Mouse (Mus musculus): ENCODE data around the gene Clybl.

Gene Clybl

DNA sequence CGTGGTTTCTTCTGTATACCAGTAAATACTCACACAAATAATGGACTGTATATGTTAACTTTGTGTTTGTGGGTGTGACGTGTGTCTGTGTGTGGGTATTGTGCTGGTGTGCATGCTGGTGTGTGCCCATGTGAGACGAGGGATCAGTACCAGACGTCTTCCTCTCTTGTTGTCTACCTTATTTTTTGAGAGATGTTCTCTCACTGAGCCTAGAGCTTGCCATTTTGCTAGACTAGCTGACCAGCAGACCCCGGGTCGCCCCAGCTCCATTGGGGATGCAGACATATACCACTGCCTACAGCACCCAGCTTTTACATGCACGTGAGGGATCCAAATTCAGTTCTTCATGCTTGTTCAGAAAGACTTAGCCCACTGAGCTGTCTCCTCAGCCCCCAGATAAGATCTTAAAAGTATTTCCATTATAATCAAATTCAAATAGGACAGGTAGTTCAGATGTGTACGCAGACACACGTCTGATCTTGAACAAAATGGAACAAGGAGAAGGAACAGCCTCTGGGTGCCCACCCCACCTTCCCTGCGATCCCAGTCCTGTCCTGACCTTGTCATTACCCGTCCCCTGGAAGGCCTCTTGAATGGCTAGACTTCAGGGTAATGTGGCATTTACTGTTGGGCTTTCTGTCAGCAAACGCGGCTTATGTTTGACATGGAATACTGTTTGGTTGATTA, 208.3 kb downstream of the Clybl start:
- no peak for DNase-seq

- no peak for DNase-seq
These were observed 209.4 kb downstream of the Clybl start for GRCm38 (mm10) chr14:122390935-122391334.

GRCm38 (mm10) chr14:122393119-122393518, 211.6 kb downstream of the Clybl start:
- DNase-seq: no peak

DNA sequence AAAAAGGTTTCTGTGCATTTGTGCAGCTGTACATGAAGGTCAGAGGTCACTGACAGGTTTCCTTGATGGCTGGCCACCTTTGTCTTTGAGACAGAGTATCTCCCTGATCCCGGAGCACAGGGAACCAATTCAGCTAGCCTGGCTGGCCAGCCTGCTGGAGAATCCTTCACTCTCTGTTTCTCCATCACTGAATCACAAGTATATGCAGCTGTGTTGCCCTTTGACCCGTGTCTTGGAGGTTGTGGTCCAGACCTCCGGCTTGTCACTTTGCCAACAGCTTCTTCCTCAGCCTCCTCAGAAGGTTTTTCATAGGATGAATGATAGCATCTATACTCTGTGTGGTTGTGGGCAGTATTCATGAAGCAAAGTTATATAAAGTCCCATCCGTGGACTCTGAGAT, 217.2 kb downstream of the Clybl start:
- no peak for DNase-seq

- DNase-seq: no peak
These were observed 218.4 kb downstream of the Clybl start for GRCm38 (mm10) chr14:122399906-122400305.

DNA sequence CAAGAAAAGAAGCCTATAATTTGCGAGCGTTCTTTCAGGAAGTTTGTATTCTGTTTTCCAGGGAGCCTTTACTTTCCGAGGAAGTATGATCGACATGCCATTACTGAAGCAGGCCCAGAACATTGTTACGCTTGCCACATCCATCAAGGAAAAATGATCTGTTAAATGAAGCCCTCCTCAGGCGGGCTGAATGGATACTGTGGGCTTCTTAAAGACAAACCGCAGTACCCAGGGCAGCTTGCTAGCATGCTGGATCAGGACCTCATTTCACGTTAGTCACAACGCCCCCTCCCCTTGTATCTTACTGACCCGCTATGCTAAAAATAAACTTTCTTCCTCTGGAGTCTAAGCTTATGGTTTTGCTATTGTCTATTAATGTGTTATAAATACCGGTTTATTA, 220.4 kb downstream of the Clybl start:
- DNase-seq: no peak

- DNase-seq: no peak
These were observed 221.3 kb downstream of the Clybl start for GRCm38 (mm10) chr14:122402716-122403258.

- DNase-seq: no peak
These were observed 222.0 kb downstream of the Clybl start for GRCm38 (mm10) chr14:122403422-122403940.

DNA sequence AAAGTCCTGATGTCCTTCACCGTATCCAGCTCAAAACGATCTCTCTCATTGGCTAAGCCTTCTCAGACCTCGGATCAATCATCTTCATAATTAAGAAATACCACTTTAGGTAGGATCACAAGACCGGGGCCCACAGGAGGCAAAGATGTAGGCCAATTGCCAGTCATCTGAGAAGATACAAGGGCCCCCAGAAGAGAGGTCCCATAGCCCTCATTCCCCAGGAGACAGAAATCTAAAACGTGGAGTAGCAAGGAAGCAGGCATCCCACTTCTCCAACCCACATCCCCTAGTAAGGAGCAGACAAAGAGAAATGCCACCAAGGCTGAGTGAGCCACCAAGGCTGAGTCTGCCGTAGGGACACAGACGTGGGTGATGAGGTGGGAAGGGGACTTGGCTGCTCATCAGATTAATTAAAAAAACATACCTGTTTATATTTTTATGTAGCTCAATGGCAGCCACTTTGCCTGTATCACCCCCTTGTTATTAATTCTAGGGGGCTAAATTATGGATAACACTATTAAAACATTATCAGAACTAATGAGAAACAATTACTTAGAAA, 223.2 kb downstream of the Clybl start:
- no peak for DNase-seq

GRCm38 (mm10) chr14:122405236-122405635, 223.7 kb downstream of the Clybl start:
- no peak for DNase-seq

- DNase-seq: no peak
These were observed 224.5 kb downstream of the Clybl start for GRCm38 (mm10) chr14:122405897-122406540.

- DNase-seq: peak in 1 of 2 experiments; percentile 4
These were observed 225.2 kb downstream of the Clybl start for GRCm38 (mm10) chr14:122406541-122407219.

- DNase-seq: no peak
These were observed 231.5 kb downstream of the Clybl start for GRCm38 (mm10) chr14:122412841-122413541.

DNA sequence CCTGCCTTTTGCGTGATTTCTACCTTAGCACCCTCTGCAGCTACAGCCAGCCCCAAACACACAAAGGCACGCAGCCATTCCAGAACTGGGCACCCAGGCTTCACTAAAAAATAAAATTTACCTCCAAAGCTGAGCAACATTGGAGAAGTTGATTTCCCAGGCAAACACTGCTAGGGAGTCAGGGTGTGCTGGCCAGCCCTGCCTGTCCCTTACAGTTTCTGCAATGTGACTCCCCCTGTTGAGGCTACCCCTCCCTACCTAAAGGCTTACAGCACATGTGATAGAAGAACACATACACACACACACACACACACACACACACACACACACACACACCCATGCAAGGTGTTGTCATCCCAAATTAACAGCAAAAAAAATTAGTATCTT, 232.0 kb downstream of the Clybl start:
- no peak for DNase-seq

GRCm38 (mm10) chr14:122414786-122415185, 233.3 kb downstream of the Clybl start:
- DNase-seq: no peak

DNA sequence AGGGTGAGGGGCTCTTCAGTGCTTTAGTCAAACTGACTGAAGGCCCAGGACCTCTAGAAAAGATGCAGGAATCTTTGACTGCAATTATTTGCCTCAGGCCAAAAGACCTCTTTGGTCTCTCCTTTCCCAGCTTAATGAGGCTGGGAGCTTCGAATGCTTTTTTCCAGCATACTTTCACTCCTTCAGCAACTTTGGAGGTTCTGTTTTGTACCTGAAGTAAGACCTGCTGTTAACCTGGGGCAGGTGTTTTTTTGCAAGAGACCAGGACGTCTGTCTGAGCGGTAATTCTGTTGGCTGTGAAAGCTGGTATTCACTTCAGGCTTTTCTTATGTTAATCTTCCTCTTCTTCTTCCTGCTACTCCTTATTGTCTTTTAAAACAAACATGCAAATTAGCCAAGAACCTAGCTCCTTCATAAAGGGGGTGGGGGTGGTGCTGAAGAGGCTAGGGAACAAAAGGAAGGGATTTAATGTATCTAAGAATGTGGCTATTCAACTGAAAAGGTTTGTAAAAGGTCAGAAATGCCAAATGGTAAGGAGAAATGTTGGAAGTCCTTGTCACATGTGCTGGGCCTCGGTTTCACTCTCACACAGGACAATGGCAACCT, 234.8 kb downstream of the Clybl start:
- no peak for DNase-seq

- DNase-seq: no peak
These were observed 242.9 kb downstream of the Clybl start for GRCm38 (mm10) chr14:122424441-122424840.

DNA sequence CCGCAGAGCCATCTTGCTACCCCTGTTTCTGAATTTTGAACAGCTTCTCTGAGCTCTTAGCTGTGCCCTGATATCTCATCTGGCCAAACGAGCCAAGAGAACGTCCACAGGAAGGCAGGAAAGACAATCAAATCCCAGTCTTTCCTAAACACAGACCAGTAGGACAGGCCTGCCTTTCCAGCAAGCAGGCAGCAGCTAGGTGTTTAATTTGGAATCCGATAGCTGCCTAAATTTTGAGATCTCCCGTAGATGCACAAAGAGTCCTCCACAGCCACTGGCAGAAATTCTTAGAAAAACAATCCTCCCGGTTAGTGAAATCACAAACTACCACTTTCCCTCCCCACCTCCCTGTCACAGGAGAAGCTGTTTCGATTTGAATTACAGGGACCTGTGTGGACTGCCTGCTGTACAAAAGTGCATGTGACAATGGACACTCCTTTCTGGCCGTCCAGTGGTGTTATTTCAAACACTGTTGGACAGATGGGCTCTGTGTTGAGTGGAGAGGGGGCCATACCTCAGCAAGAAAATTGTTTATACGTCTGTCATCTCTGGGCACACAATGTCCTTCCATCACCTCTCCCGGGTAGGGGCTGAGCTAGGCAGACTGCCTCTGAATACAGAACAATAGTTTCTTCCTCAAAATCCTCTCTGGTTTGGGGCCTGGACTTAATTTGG, 245.2 kb downstream of the Clybl start:
- no peak for DNase-seq

DNA sequence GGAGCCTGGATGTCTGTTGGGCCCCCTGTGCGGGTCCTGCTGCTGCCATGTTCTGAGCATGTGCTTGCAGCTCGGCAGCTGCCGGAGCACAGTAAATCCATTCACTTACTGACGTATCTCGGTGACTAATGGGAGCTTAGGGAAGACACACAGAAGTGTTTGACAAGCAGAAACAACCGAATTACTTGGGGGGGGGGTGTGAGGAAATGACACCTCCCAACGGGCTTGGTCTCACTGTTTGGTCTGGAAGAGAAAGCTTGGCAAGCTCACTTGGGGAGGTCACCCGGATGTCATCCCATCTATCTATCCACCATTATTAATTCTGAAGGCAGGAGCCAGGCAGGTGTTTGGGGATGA, 245.7 kb downstream of the Clybl start:
- no peak for DNase-seq

DNA sequence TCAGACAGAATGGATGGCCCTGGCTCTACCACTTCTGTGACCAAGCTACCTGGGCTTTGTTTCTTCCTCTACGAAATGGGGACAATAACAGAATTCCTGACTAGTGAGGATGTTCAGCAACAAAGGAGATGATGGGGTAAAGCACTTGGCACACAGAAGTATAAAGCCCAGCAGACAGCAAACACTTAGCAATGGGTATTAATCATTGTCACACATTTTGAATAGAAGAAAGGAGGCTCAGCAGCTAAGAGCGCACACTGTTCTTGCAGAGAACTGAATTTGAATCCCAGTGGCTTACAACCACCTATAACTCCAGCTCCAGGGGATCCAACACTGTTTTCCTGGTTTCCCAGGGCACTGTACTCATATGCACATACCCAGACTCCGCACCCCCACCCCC, 246.2 kb downstream of the Clybl start:
- no peak for DNase-seq

DNA sequence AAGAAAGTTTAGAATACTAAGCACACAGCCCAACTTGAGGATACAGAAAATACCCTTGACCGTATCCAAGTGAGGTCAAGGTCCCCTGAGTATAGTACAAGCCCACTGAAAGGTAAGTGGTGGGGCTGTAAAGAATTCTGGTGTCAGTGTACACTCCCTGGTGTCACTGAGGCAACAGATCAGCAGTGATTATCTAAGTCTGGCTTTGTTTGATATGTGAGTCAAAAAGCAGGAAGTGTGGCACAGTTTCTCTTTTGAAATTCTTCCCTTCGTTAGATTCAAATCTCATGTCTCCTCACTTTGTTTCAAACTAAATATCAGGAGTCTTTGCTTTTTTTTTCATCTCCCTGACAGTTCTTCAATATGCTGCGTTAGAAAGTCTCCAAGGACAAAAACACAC, 251.1 kb downstream of the Clybl start:
- DNase-seq: no peak

- no peak for DNase-seq
These were observed 252.5 kb downstream of the Clybl start for GRCm38 (mm10) chr14:122434039-122434438.
